Mouse (Mus musculus): ENCODE results near the gene Fam20a. TPM values are rescaled to one million over a fixed set of nuclear protein-coding genes. Genes with fewer than 3 reads are reported as not detected.

Gene Fam20a
- total RNA-seq (2021) = 1 to 10 TPM; 5.8 to 7.4 TPM
- long read RNA-seq, experiment 1, partial matches to known transcripts = 1 of 7 reads
- long read RNA-seq, experiment 1, other reads (novel, unspliced or antisense) = 2 of 7 reads
- long read RNA-seq, experiment 2, partial matches to known transcripts = 0 of 4 reads
- long read RNA-seq, experiment 2, other reads (novel, unspliced or antisense) = 1 of 4 reads

DNA sequence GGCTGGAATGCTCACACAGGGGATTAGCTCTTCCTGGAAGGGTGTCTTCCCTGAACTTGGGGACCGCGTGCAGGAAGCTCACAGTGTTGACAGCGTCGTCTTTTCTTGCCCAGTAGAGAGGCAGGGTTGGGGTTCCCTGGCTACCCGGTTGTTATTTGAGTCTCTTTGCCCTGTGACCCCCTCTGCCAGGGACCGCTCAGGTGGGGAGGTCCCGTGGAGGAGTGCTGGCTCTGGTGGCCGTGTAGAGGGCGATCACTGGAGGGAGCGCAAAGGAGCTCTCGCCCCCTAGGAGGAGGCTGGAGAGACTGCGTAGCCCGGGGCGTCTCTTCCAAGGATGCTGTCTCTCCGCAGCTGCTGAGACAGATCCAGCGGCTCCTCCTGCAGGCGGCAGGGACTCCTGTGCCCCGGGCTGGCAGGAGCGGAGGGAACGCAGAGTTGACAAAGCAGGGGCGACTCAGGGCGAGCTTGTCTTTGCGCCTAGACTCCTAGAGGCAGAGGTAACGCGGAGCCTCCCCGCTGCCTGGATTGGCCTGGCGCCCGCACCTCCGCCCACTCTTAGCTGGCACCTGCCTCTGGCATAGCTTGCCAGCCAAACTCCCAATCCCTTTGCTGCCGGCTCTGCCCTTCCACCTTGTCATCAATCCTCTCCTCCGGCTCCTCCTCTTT is at the start of gene Fam20a:
Gene Fam20a, minus strand, starts transcription at position 499 of the 666 bp plus-strand sequence.
- DNase-seq = peak in 1 of 2 experiments; percentile 81

DNA sequence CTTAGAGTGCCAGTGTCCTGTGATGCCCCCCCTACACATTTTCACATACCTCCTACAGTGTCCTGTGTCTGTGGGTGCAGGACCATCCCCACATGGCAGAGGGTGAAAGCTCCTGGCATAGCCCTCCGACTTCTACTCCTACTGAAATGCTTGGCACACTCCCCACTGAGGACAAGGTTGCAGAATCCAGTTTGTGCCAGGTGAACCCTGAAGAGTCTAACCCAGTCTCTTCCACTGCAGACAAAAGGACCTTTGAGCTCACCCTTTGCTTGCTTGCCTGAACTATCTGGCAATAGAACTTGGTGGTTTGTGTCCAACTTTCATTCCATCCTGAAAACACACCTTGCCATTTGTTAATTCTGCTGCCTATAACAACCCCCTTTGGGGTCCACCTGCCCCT is 49.3 kb upstream of the Fam20a start:
- no peak for DNase-seq

DNA sequence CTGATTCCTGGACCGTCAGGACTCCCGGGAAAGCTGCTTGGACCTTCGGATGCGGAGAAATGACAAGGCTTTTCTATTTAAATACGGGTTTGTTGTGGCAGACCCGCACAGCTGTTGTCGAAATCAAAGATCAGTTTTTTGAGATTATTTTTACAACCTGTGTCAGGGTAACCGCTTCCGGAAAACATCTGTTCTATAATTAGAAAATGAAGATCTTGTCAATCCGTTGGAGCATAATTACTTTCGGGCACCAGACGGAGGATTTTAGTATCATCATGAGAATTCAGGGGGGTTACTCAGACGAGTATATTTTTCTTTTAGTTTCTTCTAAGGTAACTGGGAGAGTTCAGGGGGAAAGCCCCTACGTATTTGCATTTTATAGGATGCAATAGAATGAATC is 48.1 kb upstream of the Fam20a start:
- DNase-seq = no peak

DNA sequence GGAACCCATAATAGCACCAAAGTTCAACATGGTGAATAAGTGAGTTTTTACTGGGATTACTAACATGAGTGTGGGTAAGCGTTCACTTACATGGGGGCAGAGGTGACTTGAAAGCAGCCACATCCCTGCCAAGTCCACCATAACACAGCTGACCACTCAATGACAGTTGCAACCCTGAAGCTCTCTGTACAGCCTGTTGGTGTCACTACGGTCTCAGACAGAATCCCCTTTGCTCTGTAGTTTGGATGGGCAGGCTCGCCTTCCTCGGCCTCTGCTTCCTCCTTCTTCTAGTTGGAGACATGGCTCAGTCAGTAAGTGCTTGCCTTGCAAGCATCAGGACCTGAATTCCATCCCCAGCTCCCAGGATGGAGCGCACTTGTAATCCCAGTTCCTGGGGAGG is 47.0 kb upstream of the Fam20a start:
- no peak for DNase-seq

DNA sequence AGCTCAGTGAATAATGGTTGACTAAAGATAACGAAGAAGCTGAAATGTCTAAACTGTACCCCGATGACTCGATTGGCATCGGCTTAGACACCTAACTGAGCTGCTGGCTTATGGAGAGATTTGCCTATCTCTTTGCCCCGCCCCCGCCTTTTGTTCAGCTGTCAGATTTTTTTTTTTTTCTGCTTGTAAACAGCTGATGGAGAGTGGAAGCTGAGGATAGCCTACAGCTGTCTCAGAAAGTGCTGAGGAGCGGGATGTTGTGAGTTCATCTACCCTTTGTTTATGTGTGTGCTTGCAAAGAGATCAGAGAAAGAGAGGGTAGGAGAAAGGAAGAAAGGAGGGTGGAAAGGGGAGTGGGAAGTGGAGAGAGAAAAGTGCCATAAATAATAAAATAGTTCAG is 38.0 kb upstream of the Fam20a start:
- DNase-seq = no peak

DNA sequence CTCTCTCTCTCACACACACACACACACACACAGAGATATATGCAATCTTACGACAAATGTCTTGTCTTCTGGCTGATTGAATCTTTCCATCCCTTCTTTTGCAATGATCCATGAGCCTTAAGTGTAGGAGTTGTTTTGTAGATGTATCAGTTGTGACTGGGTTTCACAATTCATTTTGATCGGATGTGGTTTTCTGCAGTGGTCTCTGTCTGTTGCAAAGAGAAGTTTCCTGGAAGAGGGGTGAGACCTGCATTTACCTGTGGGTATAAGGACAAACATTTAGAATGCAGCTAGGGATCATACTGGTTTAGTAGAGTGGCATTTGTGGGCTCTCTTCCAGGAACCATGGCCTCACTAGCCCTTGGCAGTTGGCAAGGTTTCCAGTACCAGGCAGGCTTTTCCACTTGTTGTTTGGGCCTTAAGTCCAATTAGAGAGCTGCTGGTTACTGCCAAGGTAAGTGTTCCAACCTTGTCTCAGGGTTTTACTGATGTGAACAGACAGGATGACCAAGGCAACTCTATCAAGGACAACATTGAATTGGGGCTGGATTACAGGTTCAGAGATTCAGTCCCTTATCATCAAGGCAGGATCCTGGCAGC is 36.6 kb upstream of the Fam20a start:
- DNase-seq = peak; percentile 47 to 53

DNA sequence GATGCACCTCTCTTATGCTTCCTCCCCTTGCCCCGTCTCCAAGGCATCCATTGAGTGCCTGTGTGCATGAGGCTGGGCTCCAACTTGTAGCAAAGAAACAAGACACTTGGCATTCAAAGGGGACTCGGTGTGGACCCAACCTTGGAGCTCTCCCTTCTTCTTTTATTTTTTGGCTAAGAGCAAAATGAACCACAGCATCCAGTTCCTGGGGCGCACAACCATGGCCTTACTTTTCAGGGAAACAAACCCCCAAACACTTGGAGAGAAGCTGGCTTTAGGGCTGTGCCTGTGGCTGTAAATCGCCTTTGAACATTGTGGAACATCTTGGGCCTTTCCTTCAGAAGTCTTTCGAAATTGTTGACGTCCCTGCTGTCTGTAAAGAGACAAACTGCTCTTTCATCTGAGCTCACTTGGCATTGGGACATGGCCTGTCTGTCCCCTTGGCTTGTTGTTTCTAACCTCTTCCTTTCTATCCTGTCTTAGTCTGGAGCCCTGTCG is 32.1 kb upstream of the Fam20a start:
- no peak for DNase-seq

DNA sequence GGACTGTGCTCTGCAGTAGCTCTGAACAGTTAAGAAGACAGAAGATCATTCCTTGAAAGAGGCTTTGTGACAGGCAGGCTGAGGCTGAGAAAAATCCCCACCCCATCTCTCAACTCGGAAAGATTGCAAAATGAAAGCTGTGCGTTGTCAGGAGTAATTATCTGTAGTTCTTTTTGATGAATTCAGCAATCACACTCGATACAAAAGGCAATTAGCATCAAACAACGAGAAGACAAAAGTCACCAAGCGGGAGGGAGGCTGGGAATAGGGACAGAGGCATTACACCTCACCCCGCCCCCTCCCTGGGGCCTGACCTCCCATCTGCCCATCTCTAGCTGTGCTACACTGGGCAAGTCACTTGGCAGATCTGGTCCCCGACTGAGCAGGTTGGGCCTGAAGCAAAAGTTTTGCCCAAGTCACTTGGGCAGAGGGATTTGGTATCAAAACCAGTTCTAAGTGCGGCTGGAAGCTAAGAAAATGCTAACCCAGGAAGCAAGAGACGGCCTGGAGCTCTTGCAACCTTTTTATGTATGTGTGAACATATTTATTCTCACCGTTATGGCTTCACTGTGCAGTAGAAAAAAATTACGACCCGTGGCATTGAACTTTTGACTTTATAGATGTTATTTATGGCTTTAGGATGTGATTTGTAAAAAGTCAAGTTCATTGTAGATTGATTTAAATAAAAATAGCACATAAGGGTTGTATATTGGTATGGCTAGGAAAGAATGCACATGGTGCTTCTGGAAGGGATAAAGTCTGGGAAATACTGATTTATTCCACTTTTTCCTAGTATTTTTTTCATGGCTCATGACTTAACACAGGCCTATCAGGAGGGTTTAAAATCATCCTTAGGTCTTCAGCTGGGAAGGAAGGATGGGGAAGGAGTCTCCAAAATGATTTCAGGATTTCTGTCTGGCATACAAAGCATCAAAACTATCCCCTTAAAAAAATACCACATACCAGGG is 29.8 kb upstream of the Fam20a start:
- no peak for DNase-seq

DNA sequence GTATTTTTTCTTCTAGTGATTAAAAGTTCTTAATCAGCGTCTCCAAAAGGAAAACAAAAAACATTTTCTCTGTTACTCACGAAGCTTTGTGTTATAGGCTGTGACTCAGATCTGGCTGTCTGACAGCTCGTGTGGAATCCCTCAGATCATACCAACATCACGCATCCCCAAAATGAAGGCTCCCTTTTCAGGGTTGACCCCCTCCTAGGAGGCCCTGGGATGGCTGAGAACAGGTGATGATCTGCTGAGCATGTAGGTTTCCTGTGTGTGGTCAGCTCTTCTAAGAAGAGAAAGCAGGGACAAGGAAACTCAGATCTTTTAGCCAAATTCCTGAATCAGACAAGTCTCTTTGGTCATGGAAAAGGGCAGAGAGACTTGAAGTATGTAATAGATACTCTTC is 23.1 kb upstream of the Fam20a start:
- peak in 1 of 2 experiments; percentile 9 for DNase-seq

DNA sequence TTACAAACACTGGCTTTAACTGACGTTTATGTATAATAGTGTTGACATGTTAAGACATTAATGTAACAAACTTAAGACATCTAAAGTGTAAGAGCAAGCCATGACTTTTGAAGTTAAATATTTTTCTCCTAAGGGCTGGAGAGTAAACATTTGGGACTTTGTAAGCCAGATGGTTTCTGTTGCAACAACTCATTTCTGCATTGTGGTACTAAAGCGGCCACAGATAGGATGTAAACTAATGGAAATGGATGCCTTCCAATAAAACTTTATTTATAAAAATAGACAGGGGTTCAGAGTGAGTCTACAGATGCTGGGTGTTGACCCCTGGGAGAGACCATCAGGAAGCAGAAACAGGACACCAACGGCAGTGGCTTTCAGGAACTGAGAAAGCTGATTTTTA is 15.9 kb upstream of the Fam20a start:
- no peak for DNase-seq

DNA sequence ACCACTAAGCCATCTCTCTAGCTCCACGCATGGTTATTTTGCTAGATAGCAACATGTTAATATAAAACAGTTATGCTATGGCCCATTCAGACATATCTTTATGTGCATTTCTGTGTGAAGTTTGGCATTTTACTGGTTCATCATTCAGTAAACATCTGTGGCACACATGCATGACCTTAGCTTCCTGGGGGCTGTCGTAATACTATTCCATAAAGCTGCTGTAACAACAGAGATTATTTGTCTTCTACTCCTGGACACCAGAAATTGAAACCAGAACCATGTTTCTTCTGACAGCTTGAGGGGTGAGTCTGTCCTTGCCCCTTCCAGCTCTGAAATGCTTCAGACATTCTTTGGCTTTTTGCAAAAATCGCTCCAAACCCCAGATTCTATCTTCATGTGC is 14.3 kb upstream of the Fam20a start:
- no peak for DNase-seq

DNA sequence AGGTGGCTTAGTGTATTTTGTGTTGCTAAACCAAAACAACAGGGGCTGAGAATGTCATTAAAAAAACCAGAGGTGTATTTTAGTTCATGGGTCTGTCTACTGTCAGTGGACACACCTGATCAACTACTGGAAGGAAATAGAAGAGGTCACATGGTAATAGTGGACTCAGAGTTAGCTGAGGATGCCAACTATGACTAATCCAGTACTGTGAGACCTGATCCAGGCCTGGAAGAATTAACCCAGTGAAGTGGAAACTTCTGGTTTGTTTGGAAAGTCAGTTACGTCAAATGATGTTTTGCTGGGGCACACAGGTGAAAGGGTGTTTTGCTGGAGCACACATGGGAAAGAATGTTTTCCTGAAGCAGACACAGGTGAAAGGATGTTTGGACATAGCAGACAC is 12.3 kb upstream of the Fam20a start:
- DNase-seq = no peak

DNA sequence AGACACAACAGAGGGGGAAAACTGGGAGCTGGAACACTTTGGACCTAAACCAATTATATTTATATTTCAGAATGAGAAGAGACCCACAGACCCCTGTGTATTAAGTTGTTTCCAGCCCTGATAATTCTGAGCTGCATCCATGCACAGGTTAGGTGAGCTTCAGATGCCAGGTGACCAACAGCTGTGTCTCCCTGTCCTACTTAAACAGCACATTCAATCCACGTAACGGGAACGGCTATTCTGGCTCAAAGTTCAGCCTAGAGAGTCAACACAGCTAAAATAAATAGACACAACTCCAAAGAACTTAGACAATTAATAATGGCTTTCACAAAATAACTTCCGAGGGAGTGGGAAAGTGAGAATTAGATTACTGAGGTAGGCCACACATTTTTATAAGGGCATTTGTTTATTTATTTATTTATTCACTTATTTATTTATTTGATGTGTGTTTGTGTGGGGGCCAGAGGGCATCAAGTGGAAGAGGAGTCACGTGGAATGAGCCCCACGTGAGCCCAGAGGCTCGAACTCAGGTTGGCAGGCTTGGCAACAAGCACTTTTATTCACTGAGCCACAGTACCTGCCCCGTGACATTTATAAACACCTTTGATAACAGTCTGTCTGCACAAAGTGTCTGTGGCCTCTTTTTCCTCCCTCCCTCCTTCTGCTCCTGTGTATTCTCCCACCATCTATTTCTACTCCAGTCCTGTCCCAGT is 10.8 kb upstream of the Fam20a start:
- DNase-seq = no peak

DNA sequence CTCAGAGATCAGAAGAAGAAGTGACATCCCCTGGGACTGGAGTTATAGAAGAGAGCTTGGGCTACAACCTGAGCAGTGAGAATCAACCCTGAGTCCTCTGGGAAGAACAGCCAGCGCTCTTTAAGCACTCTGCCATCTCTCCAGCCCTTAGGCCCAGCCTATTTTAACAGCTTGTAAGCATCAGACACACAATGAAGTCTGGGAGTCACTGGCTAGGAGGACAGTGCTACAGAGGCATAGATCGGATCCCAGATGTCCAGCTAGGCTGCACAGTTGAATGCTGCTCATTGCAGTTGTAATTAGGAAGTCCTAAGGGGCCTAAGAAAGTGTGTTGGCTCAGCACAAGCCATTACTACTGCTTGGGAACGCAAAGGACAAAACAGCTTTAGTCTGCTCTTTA is 6.3 kb upstream of the Fam20a start:
- no peak for DNase-seq

DNA sequence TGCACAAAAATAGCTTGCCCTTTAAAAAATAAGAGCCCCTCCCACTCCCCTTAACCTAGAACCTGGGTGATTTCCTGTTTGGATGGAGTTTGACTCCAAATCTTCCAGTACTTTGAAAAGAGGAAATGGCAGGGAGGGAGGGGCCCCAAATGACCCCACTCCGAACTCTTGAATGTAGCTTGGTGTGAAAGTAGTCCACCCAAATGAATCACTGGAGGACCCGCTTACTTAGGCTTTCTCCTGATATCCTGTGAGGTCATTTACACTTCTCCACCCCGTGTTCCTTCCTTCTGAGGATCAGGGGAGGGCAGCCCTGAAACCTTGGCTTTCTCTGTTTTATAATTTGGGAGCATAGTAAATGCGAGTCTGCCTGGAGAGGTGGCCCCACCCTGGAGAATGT is 632 bp upstream of the Fam20a start:
- peak; percentile 73 to 88 for DNase-seq

DNA sequence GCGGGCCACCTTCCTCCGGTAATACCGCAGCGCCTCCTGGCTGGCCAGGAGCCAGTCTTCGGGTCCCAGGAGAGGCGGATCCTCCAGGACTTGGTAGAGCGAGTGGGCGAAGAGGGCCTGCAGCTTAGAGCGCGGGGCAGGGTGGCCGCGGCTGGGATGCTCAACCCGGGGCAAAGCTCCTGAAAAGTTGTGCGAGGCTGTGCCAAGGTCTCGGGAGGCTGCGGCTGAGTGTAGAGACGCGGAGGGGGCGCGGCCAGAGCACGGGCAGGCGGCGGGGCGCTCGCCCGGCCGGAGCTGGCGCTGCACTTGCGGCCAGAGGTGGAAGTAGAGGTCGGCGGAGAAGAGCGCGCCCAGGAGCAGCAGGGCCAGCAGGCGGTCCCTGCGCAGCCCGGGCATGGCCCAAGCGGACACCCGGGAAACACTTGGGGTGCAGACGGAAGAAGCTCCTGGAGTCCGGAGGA is 729 bp downstream of the Fam20a start:
- peak; percentile 71 to 82 for DNase-seq

DNA sequence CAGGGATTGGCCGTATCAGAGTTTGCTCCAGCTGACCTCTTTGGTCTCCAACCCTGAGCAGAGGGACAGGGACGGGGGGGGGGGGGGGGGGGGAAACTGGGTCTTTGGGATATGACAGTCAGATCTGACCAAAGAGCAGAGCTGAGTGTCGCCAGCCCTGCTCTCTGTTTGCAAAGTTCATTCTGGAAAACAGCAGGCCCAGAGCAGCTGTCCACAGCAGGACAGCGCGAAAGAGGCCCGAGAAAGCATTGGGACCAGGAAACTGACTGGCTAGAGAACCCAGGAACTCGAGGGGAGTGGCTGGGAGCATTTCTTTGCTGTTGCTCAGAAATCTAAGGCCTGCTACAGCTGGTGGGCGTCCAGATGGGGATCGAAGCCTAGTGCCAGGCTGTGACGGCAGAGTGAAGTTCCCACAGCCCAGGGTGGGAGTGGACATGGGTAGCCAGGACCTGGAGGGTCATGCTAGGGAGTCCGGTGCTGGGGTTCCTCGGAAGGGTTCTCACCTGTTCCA is 1.2 kb downstream of the Fam20a start:
- DNase-seq = peak in 1 of 2 experiments; percentile 81

DNA sequence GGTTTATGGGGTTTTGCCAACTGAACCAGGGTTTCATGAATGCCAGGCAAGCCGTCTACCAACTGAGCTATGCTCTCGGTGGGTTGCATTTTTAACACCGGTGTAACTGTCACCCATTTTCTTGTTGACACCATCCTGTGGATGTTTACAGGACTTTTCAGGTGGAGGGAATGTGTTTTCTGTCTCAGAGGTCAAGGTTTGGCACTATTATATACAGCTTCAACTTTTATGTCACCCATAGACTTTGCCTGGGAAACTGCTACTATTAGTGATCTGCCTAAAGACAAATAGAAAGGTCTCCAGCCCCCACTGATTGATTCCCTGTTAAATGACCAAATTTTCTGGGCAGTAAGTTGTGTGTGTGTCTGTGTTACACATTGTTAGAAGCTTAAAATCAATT is 2.7 kb downstream of the Fam20a start:
- DNase-seq = no peak

DNA sequence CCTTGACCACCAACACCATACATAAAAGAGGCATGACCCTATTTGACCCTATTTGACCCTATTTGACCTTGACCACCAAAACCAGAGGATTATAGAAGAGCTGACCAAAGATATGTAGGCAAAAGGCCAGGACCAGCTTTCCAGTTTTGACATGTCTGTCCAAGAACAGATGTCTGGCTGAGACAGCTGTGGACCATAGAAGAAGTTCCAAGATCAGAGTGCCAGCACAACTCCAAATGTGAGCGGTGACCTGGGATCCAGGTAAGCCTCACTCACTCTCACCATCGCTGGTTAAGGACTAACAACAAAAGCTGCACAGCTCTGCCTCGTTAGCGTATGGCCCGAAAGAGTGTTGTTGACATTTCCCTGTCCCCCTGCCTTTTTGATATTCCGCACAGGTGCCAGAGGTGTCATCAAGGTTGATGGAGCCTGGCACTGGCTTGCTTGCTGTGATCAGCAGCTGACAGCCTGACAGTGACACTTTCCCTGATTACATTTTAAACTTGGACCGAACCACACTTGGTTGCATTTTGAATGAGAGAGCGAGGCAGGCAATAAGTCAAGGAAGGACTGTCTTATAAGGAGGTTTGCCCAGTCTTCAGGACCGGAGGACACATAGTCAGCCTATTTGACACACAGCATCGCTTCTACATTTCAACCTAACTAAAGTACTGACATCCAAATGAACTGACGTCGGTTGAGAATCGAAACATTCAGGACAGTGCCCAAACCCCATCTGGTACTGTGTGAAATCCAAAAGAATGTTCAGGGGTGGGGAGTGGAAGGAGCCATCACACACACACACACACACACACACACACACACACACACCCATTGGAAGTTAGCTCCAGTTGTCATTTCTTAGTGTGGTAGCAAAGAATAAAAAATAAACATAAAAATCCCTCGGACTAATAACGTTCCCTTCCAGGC is 3.8 kb downstream of the Fam20a start:
- peak; percentile 22 to 33 for DNase-seq

DNA sequence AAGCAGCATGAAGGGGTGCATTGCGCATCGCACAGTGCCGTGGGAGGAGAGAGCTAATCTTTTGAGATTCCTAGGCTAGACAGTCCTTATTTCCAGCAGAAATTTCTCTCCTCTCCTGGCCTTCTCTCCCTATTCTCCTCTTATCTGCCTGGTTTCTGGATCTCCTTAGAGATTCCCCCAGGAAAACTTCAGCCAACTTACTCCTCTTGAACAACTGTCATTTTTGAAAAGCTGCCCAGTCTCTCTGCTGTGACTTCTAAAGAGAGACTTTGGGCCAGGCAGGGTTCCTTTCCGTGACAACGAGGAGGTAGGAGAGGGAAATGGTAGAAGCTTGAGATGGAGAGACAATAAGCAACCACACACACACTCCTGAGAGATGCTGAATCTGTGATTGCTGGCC is 4.6 kb downstream of the Fam20a start:
- peak; percentile 63 to 65 for DNase-seq

All from heart, adult 18-20 months (tissue).